Mouse (Mus musculus): ENCODE measurements at regions not wholly inside any gene's neighbourhood (a gene's known extent, or its start where the extent isn't known, plus 50 kb on each side); places are given as distances from the start of the nearest gene placed in this dataset.

DNA sequence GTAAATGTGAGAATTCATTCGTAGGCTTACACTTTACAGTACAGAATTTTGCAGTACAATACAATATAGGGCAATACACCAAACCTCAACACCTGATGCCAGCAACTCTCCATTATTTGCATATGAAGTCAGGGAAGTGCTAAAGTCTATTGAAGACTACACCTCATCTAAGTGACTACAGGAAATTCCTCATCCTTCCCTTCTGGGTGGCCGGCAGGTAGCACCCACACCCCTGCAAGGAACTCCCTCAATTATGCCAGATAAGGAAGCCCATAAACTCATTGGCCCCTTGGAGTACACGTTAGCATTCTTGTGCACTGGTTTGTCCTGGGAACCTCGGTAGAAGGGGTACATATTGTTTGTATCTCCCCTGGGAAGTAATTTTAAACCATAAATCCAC lies 89.7 kb upstream of the Barx2 start:
- no peak for TF ChIP-seq POLR2A (IDR thresholded peaks at IDR 0.05; ENCODE audit: borderline replicate concordance, insufficient read depth, low read length)
- no peak for TF ChIP-seq CTCF (IDR thresholded peaks at IDR 0.05; ENCODE audit: borderline replicate concordance, insufficient read depth, low read depth, low read length)

Data from cerebellum, adult 2 months (tissue).